Mouse (Mus musculus) right cerebral cortex, postnatal 14 days (tissue): Measurements from ENCODE around the gene Itpk1.

ENCODE experiments used
- DNase-seq: peaks from one replicate; pipeline ENCODE4 v3.0.0; 2022

The Itpk1 gene

GRCm38 (mm10) chr12:102623827-102624226, 80.9 kb downstream of the Itpk1 start:
- no peak for DNase-seq

- no peak for DNase-seq
Measured at GRCm38 (mm10) chr12:102622302-102622842, 82.4 kb downstream of the Itpk1 start.

GRCm38 (mm10) chr12:102621811-102622210, 82.9 kb downstream of the Itpk1 start:
- no peak for DNase-seq

GRCm38 (mm10) chr12:102621205-102621604, 83.5 kb downstream of the Itpk1 start:
- no peak for DNase-seq

- DNase-seq, result no peak
Measured at GRCm38 (mm10) chr12:102619908-102620307, 84.8 kb downstream of the Itpk1 start.

GRCm38 (mm10) chr12:102618085-102618484, 86.6 kb downstream of the Itpk1 start:
- DNase-seq, result no peak

- no peak for DNase-seq
Measured at GRCm38 (mm10) chr12:102616843-102617519, 87.7 kb downstream of the Itpk1 start.

- no peak for DNase-seq
Measured at GRCm38 (mm10) chr12:102616201-102616600, 88.5 kb downstream of the Itpk1 start.

- DNase-seq, result no peak
Measured at GRCm38 (mm10) chr12:102613411-102613810, 91.3 kb downstream of the Itpk1 start.

GRCm38 (mm10) chr12:102612431-102612830, 92.3 kb downstream of the Itpk1 start:
- no peak for DNase-seq

- no peak for DNase-seq
Measured at GRCm38 (mm10) chr12:102610927-102611326, 93.8 kb downstream of the Itpk1 start.

- no peak for DNase-seq
Measured at GRCm38 (mm10) chr12:102607808-102608517, 96.8 kb downstream of the Itpk1 start.

- DNase-seq, result no peak
Measured at GRCm38 (mm10) chr12:102607066-102607465, 97.7 kb downstream of the Itpk1 start.

GRCm38 (mm10) chr12:102605607-102606006, 99.1 kb downstream of the Itpk1 start:
- no peak for DNase-seq

GRCm38 (mm10) chr12:102602255-102603041, 102.3 kb downstream of the Itpk1 start:
- no peak for DNase-seq

- no peak for DNase-seq
Measured at GRCm38 (mm10) chr12:102601847-102602246, 102.9 kb downstream of the Itpk1 start.

GRCm38 (mm10) chr12:102600345-102600744, 104.4 kb downstream of the Itpk1 start:
- DNase-seq, result no peak

- no peak for DNase-seq
Measured at GRCm38 (mm10) chr12:102599801-102600200, 104.9 kb downstream of the Itpk1 start.

GRCm38 (mm10) chr12:102598535-102598934, 106.2 kb downstream of the Itpk1 start:
- no peak for DNase-seq

- no peak for DNase-seq
Measured at GRCm38 (mm10) chr12:102597466-102597865, 107.3 kb downstream of the Itpk1 start.

- DNase-seq, result no peak
Measured at GRCm38 (mm10) chr12:102596410-102596809, 108.3 kb downstream of the Itpk1 start.

- DNase-seq, result no peak
Measured at GRCm38 (mm10) chr12:102594627-102595026, 110.1 kb downstream of the Itpk1 start.

- peak; percentile 70 for DNase-seq
Measured at GRCm38 (mm10) chr12:102593699-102594098, 111.0 kb downstream of the Itpk1 start.
